Mouse (Mus musculus) stomach, embryonic 14.5 days (tissue): ENCODE data around the gene Mup6. TPM values are rescaled to one million over a fixed set of nuclear protein-coding genes. Genes with fewer than 3 reads are reported as not detected.

ENCODE experiments used
- ATAC-seq: fragments of 200-750 bp; cut with Nextera tagmentation; 2 replicates; pipeline ENCODE4 v1.8.0; 2017; ENCODE audit warnings: low read depth, moderate TSS enrichment; ENCODE audit not compliant: insufficient number of reproducible peaks, insufficient read depth, low FRiP score
- H3K27ac ChIP-seq: fragments of 300-500 bp; sonication (generic); 2 replicates; pipeline ENCODE4 v1.5.1; 2014; ENCODE audit warnings: mild to moderate bottlenecking, low read length, moderate library complexity, mixed read lengths
- H3K27me3 ChIP-seq: fragments of 300-500 bp; sonication (generic); 2 replicates; pipeline ENCODE4 v1.6.1; 2014; ENCODE audit warnings: low read length, control low read depth, mixed read lengths; ENCODE audit not compliant: control insufficient read depth, insufficient read depth
- H3K36me3 ChIP-seq: fragments of 300-500 bp; sonication (generic); 2 replicates; pipeline ENCODE4 v1.6.1; 2014; ENCODE audit warnings: mild to moderate bottlenecking, control low read depth, low read length, moderate library complexity, mixed read lengths; ENCODE audit not compliant: control insufficient read depth, insufficient read depth
- H3K4me1 ChIP-seq: fragments of 300-500 bp; sonication (generic); 2 replicates; pipeline ENCODE4 v1.6.1; 2014; ENCODE audit warnings: low read length, control low read depth, mixed read lengths; ENCODE audit not compliant: control insufficient read depth, insufficient read depth
- H3K4me2 ChIP-seq: fragments of 300-500 bp; sonication (generic); replicated peaks from 2 replicates; pipeline ENCODE4 v1.6.1; 2014; ENCODE audit warnings: low read depth, low read length, control low read depth
- H3K4me3 ChIP-seq: fragments of 300-500 bp; sonication (generic); 2 replicates; pipeline ENCODE4 v1.5.1; 2014; ENCODE audit warnings: low read depth, low read length, control low read depth
- H3K9ac ChIP-seq: fragments of 300-500 bp; sonication (generic); replicated peaks from 2 replicates; pipeline ENCODE4 v1.6.1; 2014; ENCODE audit warnings: low read depth, mild to moderate bottlenecking, control low read depth, low read length, moderate library complexity, mixed read lengths
- H3K9me3 ChIP-seq: fragments of 300-500 bp; sonication (generic); 2 replicates; pipeline ENCODE4 v1.6.1; 2016; ENCODE audit warnings: low read depth, low read length, control low read depth; ENCODE audit not compliant: control insufficient read depth
- WGBS: fragments of 180-500 bp; shearing (Covaris S2); extraction: QIAGEN DNeasy Blood & Tissue Kit; methylation state at CpG from one replicate; pipeline ENCODE4 v1.1.7; 2014; 5-methylcytosine and 5-hydroxymethylcytosine counted together
- polyA plus RNA-seq: library from polyadenylated mRNA; unstranded; fragments of >200 nt; fragmentation: Nextera tagmentation; extraction: Ambion mirVana; gene quantifications from 2 replicates; pipeline ENCODE4 v1.2.1, GENCODE M21; 2014

Gene Mup6
- polyA plus RNA-seq, result not detected in 2 replicates

DNA sequence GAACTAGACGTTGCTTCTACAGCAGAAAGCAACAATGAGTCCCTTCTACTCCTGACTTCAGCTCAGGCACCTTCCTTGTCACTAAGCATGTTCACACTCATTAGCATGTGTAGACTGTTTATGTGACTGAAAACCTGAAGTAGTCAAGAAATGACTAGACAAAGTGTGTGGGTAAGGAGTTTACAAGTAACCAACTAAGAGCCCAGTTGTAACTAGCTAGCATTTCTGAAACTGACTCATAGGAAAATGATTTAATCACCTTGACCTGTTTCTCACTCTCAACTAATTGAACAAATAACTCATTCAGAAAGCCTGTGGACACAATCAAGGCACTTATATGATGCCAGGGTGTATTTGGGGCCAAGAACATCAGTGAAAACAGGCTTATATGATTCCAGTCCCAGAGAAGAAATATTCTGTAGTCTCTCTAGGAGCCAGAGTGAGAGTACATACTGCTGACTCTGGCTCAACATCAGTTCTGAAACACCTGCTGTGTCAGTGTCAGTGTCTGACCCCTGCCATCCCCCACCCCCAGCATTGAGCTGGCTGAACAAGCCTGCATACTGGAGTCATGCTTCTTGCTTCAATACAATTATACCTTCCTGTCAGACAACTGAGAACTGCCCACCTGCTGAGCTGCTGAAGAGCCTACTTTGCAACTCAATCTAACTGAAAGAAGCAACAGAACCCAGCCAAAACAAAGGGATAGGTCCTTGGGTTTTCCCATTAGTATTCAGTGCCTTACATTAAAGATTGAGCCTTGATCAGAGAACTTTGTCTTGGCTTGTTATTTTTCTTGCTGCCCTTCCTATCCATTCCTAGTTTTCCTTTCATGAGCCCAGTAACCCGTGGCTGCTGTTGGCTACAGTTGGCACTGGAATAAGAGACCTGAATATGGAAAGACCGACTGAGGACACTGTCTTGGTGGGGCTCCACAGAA is at the start of gene Mup6:
Gene Mup6, plus strand, starts transcription at position 890 of the 940 bp plus-strand sequence.
- Histone ChIP-seq H3K27me3 (no peaks in the 10 kb centered on the region), H3K4me1 (no peaks in the 10 kb centered on the region), H3K36me3 (no peaks in the 10 kb centered on the region), H3K4me2 (no peak within 1 kb of the TSS), H3K27ac (no peak within 1 kb of the TSS), H3K9me3 (no peaks in the 10 kb centered on the region), H3K9ac (no peak within 1 kb of the TSS), H3K4me3 (no peak within 1 kb of the TSS)
- no peak for ATAC-seq
- WGBS, result 53% methylated on average over 3 of the region's 3 CpGs

GRCm38 (mm10) chr4:59914608-59915403 is 49.3 kb upstream of the Mup6 start, which contains the start of gene Slc46a2:
Gene Slc46a2 (minus strand): TSS chr4:59915056.
- no peaks in the 10 kb centered on the region for H3K27me3 ChIP-seq
- no peak within 1 kb of the TSS for H3K4me2 ChIP-seq
- H3K9me3 ChIP-seq, result no peaks in the 10 kb centered on the region
- H3K4me1 ChIP-seq, result no peaks in the 10 kb centered on the region
- H3K4me3 ChIP-seq, result no peak within 1 kb of the TSS
- H3K9ac ChIP-seq, result no peak within 1 kb of the TSS
- 20% methylated on average over 22 of the region's 22 CpGs for WGBS
- no peak for ATAC-seq
- H3K36me3 ChIP-seq, result no peaks in the 10 kb centered on the region
- H3K27ac ChIP-seq, result no peak within 1 kb of the TSS

- H3K36me3 ChIP-seq, result no peaks in the 10 kb centered on the region
- H3K4me1 ChIP-seq, result no peaks in the 10 kb centered on the region
- H3K4me2 ChIP-seq, result no peak overlapping the region
- no peaks in the 10 kb centered on the region for H3K9me3 ChIP-seq
- H3K4me3 ChIP-seq, result no peak overlapping the region
- no peak overlapping the region for H3K9ac ChIP-seq
- ATAC-seq, result no peak
- H3K27ac ChIP-seq, result no peak overlapping the region
- H3K27me3 ChIP-seq, result no peaks in the 10 kb centered on the region
- WGBS, result 89% methylated on average over 3 of the region's 3 CpGs
These were observed 46.1 kb upstream of the Mup6 start for GRCm38 (mm10) chr4:59917966-59918365.

- H3K27me3 ChIP-seq, result no peaks in the 10 kb centered on the region
- no peaks in the 10 kb centered on the region for H3K36me3 ChIP-seq
- no peak overlapping the region for H3K4me2 ChIP-seq
- no peak overlapping the region for H3K9ac ChIP-seq
- H3K4me3 ChIP-seq, result no peak overlapping the region
- no peak for ATAC-seq
- 89% methylated on average over 9 of the region's 9 CpGs for WGBS
- no peaks in the 10 kb centered on the region for H3K9me3 ChIP-seq
- no peaks in the 10 kb centered on the region for H3K4me1 ChIP-seq
- H3K27ac ChIP-seq, result no peak overlapping the region
These were observed 39.0 kb upstream of the Mup6 start for GRCm38 (mm10) chr4:59925082-59925481.

DNA sequence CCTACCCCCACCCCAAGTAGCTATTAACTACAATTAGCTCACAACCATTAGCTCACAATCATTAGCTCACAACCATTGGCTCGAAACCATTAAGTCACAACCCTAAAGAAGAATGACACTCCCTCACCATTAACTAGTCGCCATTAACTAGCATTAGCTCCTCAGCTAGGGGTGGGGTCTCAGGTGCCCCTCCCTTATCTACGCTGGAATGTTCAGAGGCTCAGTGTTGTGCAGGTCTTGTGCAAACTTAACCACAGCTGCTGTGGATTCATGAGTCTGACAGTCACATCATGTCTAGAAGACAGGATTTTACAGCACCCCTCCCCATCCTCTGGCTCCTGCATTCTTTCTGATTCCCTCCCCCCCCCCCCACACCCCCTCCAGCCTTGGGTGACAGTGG is 36.4 kb upstream of the Mup6 start:
- Histone ChIP-seq H3K27me3 (no peaks in the 10 kb centered on the region), H3K4me2 (no peak overlapping the region), H3K4me1 (no peaks in the 10 kb centered on the region), H3K9me3 (no peaks in the 10 kb centered on the region), H3K27ac (no peak overlapping the region), H3K9ac (no peak overlapping the region), H3K4me3 (no peak overlapping the region), H3K36me3 (no peaks in the 10 kb centered on the region)
- no peak for ATAC-seq
- 71% methylated on average over 3 of the region's 3 CpGs for WGBS

GRCm38 (mm10) chr4:59928347-59928746 is 35.7 kb upstream of the Mup6 start:
- no peaks in the 10 kb centered on the region for H3K9me3 ChIP-seq
- no peaks in the 10 kb centered on the region for H3K4me1 ChIP-seq
- no peak overlapping the region for H3K9ac ChIP-seq
- H3K4me2 ChIP-seq, result no peak overlapping the region
- no peaks in the 10 kb centered on the region for H3K27me3 ChIP-seq
- H3K27ac ChIP-seq, result no peak overlapping the region
- 21% methylated on average over 6 of the region's 6 CpGs for WGBS
- H3K36me3 ChIP-seq, result no peaks in the 10 kb centered on the region
- no peak overlapping the region for H3K4me3 ChIP-seq
- peak; percentile 68; the same call in 1 of the 2 replicates for ATAC-seq

GRCm38 (mm10) chr4:59932505-59933281 is 31.4 kb upstream of the Mup6 start:
- ATAC-seq, result peak; percentile 83
- H3K4me2 ChIP-seq, result no peak overlapping the region
- H3K27me3 ChIP-seq, result no peaks in the 10 kb centered on the region
- no peaks in the 10 kb centered on the region for H3K36me3 ChIP-seq
- H3K9me3 ChIP-seq, result no peaks in the 10 kb centered on the region
- H3K27ac ChIP-seq, result no peak overlapping the region
- no peak overlapping the region for H3K4me3 ChIP-seq
- H3K4me1 ChIP-seq, result no peaks in the 10 kb centered on the region
- WGBS, result 54% methylated on average over 6 of the region's 6 CpGs
- H3K9ac ChIP-seq, result no peak overlapping the region

- Histone ChIP-seq H3K27me3 (no peaks in the 10 kb centered on the region), H3K36me3 (no peaks in the 10 kb centered on the region), H3K4me3 (no peak overlapping the region), H3K4me1 (no peaks in the 10 kb centered on the region), H3K9me3 (no peaks in the 10 kb centered on the region), H3K4me2 (no peak overlapping the region), H3K9ac (no peak overlapping the region), H3K27ac (no peak overlapping the region)
- ATAC-seq, result no peak
- 58% methylated on average over 2 of the region's 2 CpGs for WGBS
These were observed 26.6 kb upstream of the Mup6 start for GRCm38 (mm10) chr4:59937543-59937942.
